Mouse (Mus musculus) mouse trophoblast stem cell (cell line): ENCODE data around the gene Fxyd2.

Source experiments
- in situ Hi-C, 2 experiments: fragments of 300-500 bp; cut with MseI, MboI; formaldehyde crosslinking; loops; 2 replicates in 1 of 2; 3 replicates in 1 of 2; pipeline ENCODE4 v1.15.1; 2025

The Fxyd2 gene

GRCm38 (mm10) chr9:45422761-45423298 is 23.4 kb downstream of the Fxyd2 start:
- in situ Hi-C loops = no loop called here

GRCm38 (mm10) chr9:45426456-45426855 is 27.0 kb downstream of the Fxyd2 start, which contains the start of gene Dscaml1:
TSS of gene Dscaml1 (plus strand) at chr9:45426628.
- in situ Hi-C loops = no loop called here

- in situ Hi-C loops = no loop called here
Measured at GRCm38 (mm10) chr9:45429392-45429791, 29.9 kb downstream of the Fxyd2 start.

- in situ Hi-C loops = no loop called here
Measured at GRCm38 (mm10) chr9:45429951-45430697, 30.7 kb downstream of the Fxyd2 start.

- in situ Hi-C loops = no loop called here
Measured at GRCm38 (mm10) chr9:45430698-45430959, 31.2 kb downstream of the Fxyd2 start.

- in situ Hi-C loops = no loop called here
Measured at GRCm38 (mm10) chr9:45431150-45431549, 31.7 kb downstream of the Fxyd2 start.

- in situ Hi-C loops = no loop called here
Measured at GRCm38 (mm10) chr9:45432639-45433038, 33.2 kb downstream of the Fxyd2 start.

GRCm38 (mm10) chr9:45433119-45433518 is 33.6 kb downstream of the Fxyd2 start:
- in situ Hi-C loops = no loop called here

GRCm38 (mm10) chr9:45434171-45434570 is 34.7 kb downstream of the Fxyd2 start:
- in situ Hi-C loops = no loop called here

- in situ Hi-C loops = no loop called here
Measured at GRCm38 (mm10) chr9:45439025-45439424, 39.6 kb downstream of the Fxyd2 start.

- in situ Hi-C loops = no loop called here
Measured at GRCm38 (mm10) chr9:45440083-45440784, 40.8 kb downstream of the Fxyd2 start.

GRCm38 (mm10) chr9:45444251-45444798 is 44.9 kb downstream of the Fxyd2 start:
- in situ Hi-C loops = no loop called here

GRCm38 (mm10) chr9:45449658-45450057 is 50.2 kb downstream of the Fxyd2 start:
- in situ Hi-C loops = no loop called here

- in situ Hi-C loops = no loop called here
Measured at GRCm38 (mm10) chr9:45451346-45451745, 51.9 kb downstream of the Fxyd2 start.

- in situ Hi-C loops = no loop called here
Measured at GRCm38 (mm10) chr9:45454032-45454431, 54.6 kb downstream of the Fxyd2 start.

- in situ Hi-C loops = no loop called here
Measured at GRCm38 (mm10) chr9:45454889-45455610, 55.6 kb downstream of the Fxyd2 start.

- in situ Hi-C loops = no loop called here
Measured at GRCm38 (mm10) chr9:45457200-45457599, 57.7 kb downstream of the Fxyd2 start.

- in situ Hi-C loops = no loop called here
Measured at GRCm38 (mm10) chr9:45458363-45458762, 58.9 kb downstream of the Fxyd2 start.
